Mouse (Mus musculus) forebrain, embryonic 10.5 days (tissue): Measurements from ENCODE around the gene Limd2. TPM values are rescaled to one million over a fixed set of nuclear protein-coding genes. Genes with fewer than 3 reads are reported as not detected.

Source experiments
- DNase-seq: peaks from one replicate; pipeline ENCODE4 v3.0.0-alpha.2; 2017; ENCODE audit warnings: low spot score; ENCODE audit errors: extremely low spot score
- H3K27ac ChIP-seq: fragments of 300-500 bp; sonication (generic); 2 replicates; pipeline ENCODE4 v1.5.1; 2016; ENCODE audit warnings: mild to moderate bottlenecking
- H3K27me3 ChIP-seq: fragments of 300-500 bp; sonication (generic); 2 replicates; pipeline ENCODE4 v1.6.1; 2016; ENCODE audit warnings: mild to moderate bottlenecking; ENCODE audit not compliant: poor library complexity, severe bottlenecking
- H3K36me3 ChIP-seq: fragments of 300-500 bp; sonication (generic); replicated peaks from 2 replicates; pipeline ENCODE4 v1.6.1; 2016; ENCODE audit warnings: mild to moderate bottlenecking, moderate library complexity
- H3K4me1 ChIP-seq: fragments of 300-500 bp; sonication (generic); 2 replicates; pipeline ENCODE4 v1.6.1; 2016
- H3K4me3 ChIP-seq: fragments of 300-500 bp; sonication (generic); 2 replicates; pipeline ENCODE4 v1.5.1; 2016; ENCODE audit warnings: mild to moderate bottlenecking, moderate library complexity
- H3K9me3 ChIP-seq: fragments of 300-500 bp; sonication (generic); 2 replicates; pipeline ENCODE4 v1.6.1; 2016; ENCODE audit warnings: mild to moderate bottlenecking, moderate library complexity
- WGBS: fragments of 180-500 bp; shearing (Covaris S2); methylation state at CpG from one replicate; pipeline ENCODE4 v1.1.7; 2016; 5-methylcytosine and 5-hydroxymethylcytosine counted together
- polyA plus RNA-seq: library from polyadenylated mRNA; unstranded; fragments of >200 nt; fragmentation: Nextera tagmentation; extraction: Ambion mirVana; gene quantifications from 2 replicates; pipeline ENCODE4 v1.2.1, GENCODE M21; 2016

Limd2 gene
- polyA plus RNA-seq, 1 experiment from 2014 or later, result 375 TPM

- no peak overlapping the region for H3K27ac ChIP-seq
- peaks cover 37% of the 10 kb centered on the region for H3K4me1 ChIP-seq
- WGBS, result 85% methylated on average over 2 of the region's 2 CpGs
- DNase-seq, result no peak
- H3K4me3 ChIP-seq, result no peak overlapping the region
- no peaks in the 10 kb centered on the region for H3K27me3 ChIP-seq
- H3K36me3 ChIP-seq, result peaks cover 71% of the 10 kb centered on the region
- no peaks in the 10 kb centered on the region for H3K9me3 ChIP-seq
Observed at GRCm38 (mm10) chr11:106162237-106162636, 1.6 kb upstream of the Limd2 start.

DNA sequence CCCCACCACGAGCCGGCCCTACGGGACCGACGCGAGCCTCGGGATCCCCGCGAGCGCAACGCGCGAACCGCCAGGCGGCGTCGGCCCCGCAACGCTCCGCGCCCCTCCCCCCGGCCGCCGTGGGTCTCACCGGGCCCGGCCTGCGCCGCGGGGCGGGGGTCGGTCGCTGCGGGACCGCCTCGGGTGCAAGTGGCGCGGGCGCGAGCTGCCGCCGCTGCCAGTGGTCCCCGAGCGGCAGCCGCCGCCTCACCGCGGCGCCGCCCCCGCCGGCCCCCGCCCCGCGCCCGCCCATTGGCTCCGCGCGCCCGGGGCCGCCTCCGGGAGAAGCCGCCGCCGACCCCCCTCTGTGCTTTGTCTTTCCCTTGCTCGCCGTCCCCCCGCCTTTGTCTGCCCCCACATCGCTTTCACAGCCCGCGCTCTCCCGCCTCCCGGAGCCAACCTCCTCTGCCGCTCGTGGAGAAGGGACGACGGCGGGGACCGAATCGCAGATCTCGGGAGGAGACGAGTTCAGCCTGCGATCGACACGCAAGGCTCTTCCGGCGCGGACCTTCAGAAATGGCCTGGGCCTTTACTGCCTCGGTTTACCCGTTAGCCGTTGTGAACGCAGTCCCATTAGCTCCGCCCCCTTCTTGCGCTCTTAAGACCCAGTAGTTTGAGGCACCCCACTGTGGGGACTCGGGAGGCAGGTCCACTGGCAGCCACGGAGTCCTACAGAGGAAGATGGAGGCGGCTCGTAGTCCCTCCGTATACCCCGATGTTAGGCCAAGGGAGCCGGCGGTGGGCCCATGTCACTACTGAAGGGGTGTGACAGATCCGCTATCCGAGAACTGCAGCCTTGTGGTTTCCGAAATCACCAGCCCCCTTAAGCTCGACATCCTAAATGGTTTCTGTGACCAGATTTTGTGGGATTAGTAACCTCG is 479 bp downstream of the Limd2 start:
- peak overlapping the region; percentile 88 for H3K4me3 ChIP-seq
- no peaks in the 10 kb centered on the region for H3K27me3 ChIP-seq
- peak; percentile 84 for DNase-seq
- H3K4me1 ChIP-seq, result peaks cover 49% of the 10 kb centered on the region
- H3K36me3 ChIP-seq, result peaks cover 71% of the 10 kb centered on the region
- no peaks in the 10 kb centered on the region for H3K9me3 ChIP-seq
- H3K27ac ChIP-seq, result peak overlapping the region; percentile 99
- WGBS, result under 1% methylated on average over 83 of the region's 106 CpGs

DNA sequence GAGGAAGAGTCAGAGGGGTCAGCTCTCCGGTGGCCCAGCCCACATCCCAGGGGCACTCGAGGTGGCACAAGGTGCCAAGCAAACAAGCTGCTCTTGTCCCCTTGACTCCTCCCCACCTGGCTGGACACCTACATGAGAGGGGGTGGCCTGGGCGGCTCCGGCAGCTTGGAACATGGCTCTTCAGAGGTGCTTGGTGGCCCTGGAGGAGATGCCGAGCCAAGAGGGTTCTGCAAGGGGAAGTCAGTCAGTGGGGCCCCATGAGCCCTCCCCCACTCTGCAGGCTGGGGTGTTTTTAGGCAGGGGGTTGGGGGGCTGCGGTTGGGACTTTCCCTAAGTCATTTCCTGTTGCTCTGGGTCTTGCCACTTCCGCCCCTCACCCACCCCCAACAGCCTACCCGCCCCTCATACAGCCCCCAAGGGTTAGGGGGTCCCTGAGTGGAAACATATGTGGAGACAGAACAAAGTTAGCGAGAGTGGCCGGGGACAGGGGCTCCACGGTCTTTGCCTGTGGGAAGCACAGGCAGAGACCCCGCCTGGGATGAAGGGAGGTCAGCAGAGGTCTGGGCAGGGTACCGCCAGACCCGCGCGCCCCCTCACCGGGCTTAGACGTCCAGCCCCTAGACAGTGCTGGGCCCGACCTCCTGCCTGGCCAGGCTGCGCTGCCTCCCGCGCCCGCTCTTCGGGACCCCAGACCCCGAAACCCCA is 1.3 kb downstream of the Limd2 start:
- WGBS, result 1% methylated on average over 23 of the region's 25 CpGs
- Histone ChIP-seq H3K9me3 (no peaks in the 10 kb centered on the region), H3K4me1 (peaks cover 49% of the 10 kb centered on the region), H3K4me3 (peak overlapping the region; percentile 88), H3K36me3 (peaks cover 71% of the 10 kb centered on the region), H3K27ac (peak overlapping the region; percentile 99), H3K27me3 (no peaks in the 10 kb centered on the region)
- DNase-seq, result peak; percentile 56

GRCm38 (mm10) chr11:106158930-106159215 is 1.8 kb downstream of the Limd2 start:
- no peaks in the 10 kb centered on the region for H3K9me3 ChIP-seq
- WGBS, result 56% methylated on average over 9 of the region's 9 CpGs
- peak; percentile 21 for DNase-seq
- no peaks in the 10 kb centered on the region for H3K27me3 ChIP-seq
- peak overlapping the region; percentile 99 for H3K27ac ChIP-seq
- peaks cover 49% of the 10 kb centered on the region for H3K4me1 ChIP-seq
- H3K4me3 ChIP-seq, result peak overlapping the region; percentile 88
- H3K36me3 ChIP-seq, result peaks cover 71% of the 10 kb centered on the region

DNA sequence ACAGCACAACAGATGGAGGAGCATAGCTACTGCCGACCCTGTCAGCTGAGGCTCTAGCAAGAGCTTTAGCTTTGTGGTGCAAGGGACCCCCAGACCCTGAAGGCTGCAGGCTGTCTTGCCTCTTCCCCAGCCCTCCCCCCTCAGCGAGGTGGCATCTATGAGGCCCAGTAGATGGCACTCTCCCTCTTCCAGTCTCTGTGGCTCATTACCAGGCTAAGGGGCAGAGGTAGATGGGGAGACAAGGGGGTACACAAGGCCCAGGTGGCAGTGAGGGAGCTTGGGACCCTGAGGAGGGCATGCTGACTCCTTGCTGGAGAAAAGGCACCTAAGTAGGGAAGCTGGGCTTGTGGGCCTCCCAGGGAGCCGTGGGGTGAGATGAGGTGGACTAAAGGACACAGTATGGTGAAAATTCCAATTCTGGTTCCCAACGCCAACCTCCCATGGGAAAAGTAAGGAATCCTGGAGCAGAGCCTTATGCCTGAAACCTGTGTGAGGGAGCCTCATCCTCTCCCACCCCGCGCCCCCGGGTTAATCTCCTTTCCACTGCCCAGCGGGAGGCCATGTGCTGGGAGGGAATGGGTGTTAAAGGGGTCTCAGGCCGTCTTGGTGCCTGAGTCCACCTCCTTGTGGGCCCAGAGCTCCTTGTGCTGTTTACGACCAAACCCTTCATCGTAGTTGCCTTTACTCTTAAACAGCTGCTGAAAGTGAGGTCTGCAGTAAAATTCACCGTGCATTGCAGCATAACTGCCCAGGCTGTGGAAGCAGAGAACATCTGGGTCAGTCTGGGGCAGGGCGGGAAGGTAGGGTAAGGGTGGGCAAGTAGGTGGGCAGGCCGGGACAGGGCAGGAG is 2.4 kb downstream of the Limd2 start:
- H3K9me3 ChIP-seq, result no peaks in the 10 kb centered on the region
- H3K36me3 ChIP-seq, result peaks cover 71% of the 10 kb centered on the region
- H3K4me3 ChIP-seq, result peak overlapping the region; percentile 88
- peaks cover 49% of the 10 kb centered on the region for H3K4me1 ChIP-seq
- DNase-seq, result peak; percentile 26
- H3K27ac ChIP-seq, result peak overlapping the region; percentile 99
- 62% methylated on average over 14 of the region's 14 CpGs for WGBS
- H3K27me3 ChIP-seq, result no peaks in the 10 kb centered on the region

GRCm38 (mm10) chr11:106157154-106157553 is 3.5 kb downstream of the Limd2 start:
- peaks cover 49% of the 10 kb centered on the region for H3K4me1 ChIP-seq
- H3K4me3 ChIP-seq, result no peak overlapping the region
- DNase-seq, result no peak
- H3K9me3 ChIP-seq, result no peaks in the 10 kb centered on the region
- no peaks in the 10 kb centered on the region for H3K27me3 ChIP-seq
- WGBS, result 91% methylated on average over 7 of the region's 7 CpGs
- H3K36me3 ChIP-seq, result peaks cover 71% of the 10 kb centered on the region
- no peak overlapping the region for H3K27ac ChIP-seq

- peaks cover 79% of the 10 kb centered on the region for H3K36me3 ChIP-seq
- H3K27ac ChIP-seq, result no peak overlapping the region
- no peak overlapping the region for H3K4me3 ChIP-seq
- WGBS, result 96% methylated on average over 1 of the region's 1 CpGs
- no peak for DNase-seq
- peaks cover 43% of the 10 kb centered on the region for H3K4me1 ChIP-seq
- H3K27me3 ChIP-seq, result no peaks in the 10 kb centered on the region
- no peaks in the 10 kb centered on the region for H3K9me3 ChIP-seq
Observed at GRCm38 (mm10) chr11:106156257-106156656, 4.4 kb downstream of the Limd2 start.

GRCm38 (mm10) chr11:106155761-106156160 is 4.9 kb downstream of the Limd2 start:
- Histone ChIP-seq H3K27me3 (no peaks in the 10 kb centered on the region), H3K4me3 (no peak overlapping the region), H3K27ac (no peak overlapping the region), H3K9me3 (no peaks in the 10 kb centered on the region), H3K4me1 (peaks cover 38% of the 10 kb centered on the region), H3K36me3 (peaks cover 84% of the 10 kb centered on the region)
- 83% methylated on average over 3 of the region's 3 CpGs for WGBS
- no peak for DNase-seq

DNA sequence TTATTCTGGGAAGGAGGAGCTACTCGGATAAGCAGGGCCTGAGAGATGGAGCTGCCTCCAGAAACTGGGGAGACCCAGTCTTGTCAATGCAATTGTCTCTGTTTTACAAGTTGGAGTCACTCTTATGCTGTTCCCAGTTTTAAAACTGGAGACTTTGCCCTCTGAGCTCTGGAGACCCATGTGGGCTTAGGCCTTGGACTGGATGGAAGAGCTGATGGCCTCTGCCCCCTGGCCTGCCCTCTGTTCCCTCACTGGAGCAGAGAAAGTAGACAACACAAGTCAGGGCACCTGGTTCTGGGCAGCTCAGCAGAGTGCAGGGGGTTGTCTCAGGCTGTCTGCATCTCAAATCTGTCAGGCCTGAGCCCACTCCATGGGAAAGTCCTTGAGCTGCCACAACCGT is 5.9 kb downstream of the Limd2 start:
- Histone ChIP-seq H3K4me1 (peaks cover 33% of the 10 kb centered on the region), H3K27ac (no peak overlapping the region), H3K4me3 (no peak overlapping the region), H3K27me3 (no peaks in the 10 kb centered on the region), H3K9me3 (no peaks in the 10 kb centered on the region), H3K36me3 (peaks cover 94% of the 10 kb centered on the region)
- DNase-seq, result no peak
- WGBS, result 85% methylated on average over 2 of the region's 2 CpGs

GRCm38 (mm10) chr11:106154091-106154490 is 6.6 kb downstream of the Limd2 start:
- 82% methylated on average over 5 of the region's 5 CpGs for WGBS
- no peaks in the 10 kb centered on the region for H3K27me3 ChIP-seq
- no peak for DNase-seq
- peaks cover 26% of the 10 kb centered on the region for H3K4me1 ChIP-seq
- 0 out of 2 replicates have a peak overlapping the region, but pooled peaks have one; percentile 2 for H3K4me3 ChIP-seq
- H3K36me3 ChIP-seq, result peaks cover 100% of the 10 kb centered on the region
- H3K27ac ChIP-seq, result no peak overlapping the region
- H3K9me3 ChIP-seq, result no peaks in the 10 kb centered on the region

GRCm38 (mm10) chr11:106152132-106152531 is 8.5 kb downstream of the Limd2 start:
- WGBS, result 84% methylated on average over 8 of the region's 8 CpGs
- Histone ChIP-seq H3K27me3 (no peaks in the 10 kb centered on the region), H3K9me3 (no peaks in the 10 kb centered on the region), H3K4me3 (no peak overlapping the region), H3K27ac (no peak overlapping the region), H3K36me3 (peaks cover 100% of the 10 kb centered on the region), H3K4me1 (peaks cover 11% of the 10 kb centered on the region; the same call in 1 of the 2 replicates)
- DNase-seq, result no peak

GRCm38 (mm10) chr11:106151219-106151618 is 9.4 kb downstream of the Limd2 start:
- peaks cover 98% of the 10 kb centered on the region for H3K36me3 ChIP-seq
- WGBS, result 90% methylated on average over 3 of the region's 3 CpGs
- 0 out of 2 replicates have a peak, but pooled peaks cover 2% of the 10 kb centered on the region for H3K4me1 ChIP-seq
- no peak overlapping the region for H3K4me3 ChIP-seq
- H3K27ac ChIP-seq, result no peak overlapping the region
- no peaks in the 10 kb centered on the region for H3K9me3 ChIP-seq
- DNase-seq, result no peak
- H3K27me3 ChIP-seq, result no peaks in the 10 kb centered on the region
